8 mouse cellular contexts compared by ENCODE assay signal in the genomic region with DNA sequence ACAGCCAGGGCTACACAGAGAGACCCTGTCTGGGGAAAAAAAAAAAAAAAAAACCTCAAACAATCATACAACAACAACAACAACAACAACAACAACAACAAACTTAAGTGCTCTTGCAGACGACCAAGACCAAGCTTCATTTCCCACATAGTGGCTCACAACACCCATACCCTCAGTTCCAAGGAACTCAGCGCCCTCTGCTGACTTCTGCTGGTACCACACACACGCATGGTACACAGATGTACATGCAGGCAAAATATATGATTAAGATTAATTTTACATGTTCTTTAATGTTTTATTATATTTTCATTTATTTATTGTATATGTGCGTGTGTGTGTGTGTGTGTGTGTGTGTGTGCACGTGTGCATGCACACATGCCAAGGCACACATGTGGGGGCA. TPM values are rescaled to one million over a fixed set of nuclear protein-coding genes. Genes with fewer than 3 reads are reported as not detected.
DNase-seq lines count a peak whose midpoint lies in the region; ATAC-seq lines count a peak whose summit lies in the region.

No protein-coding gene starts in this region.

- no peak for ATAC-seq in erythroid progenitor cell, adult 5-6 weeks (replicated peaks; ENCODE audit: low FRiP score, poor library complexity, severe bottlenecking)

- DNase-seq in heart, postnatal 4 days: peak; percentile 64
- no peak for DNase-seq in heart, adult 9 months (ENCODE audit: low spot score in 2 of 2)
- peak; percentile 75 for DNase-seq in right cerebral cortex, postnatal 14 days
- DNase-seq in right cerebral cortex, postnatal 25 days: no peak
- DNase-seq in embryo, embryonic 10.5 days (ENCODE audit: low spot score): peak; percentile 59
- peak; percentile 68 for DNase-seq in retina, postnatal 1 day
- DNase-seq in layer of hippocampus, adult 11-12 months (ENCODE audit: low spot score): no peak

RNA-seq across cellular contexts. Expression of a gene that starts 16.7 kb away (rescaled TPM):
- 10 to 100 TPM; 32.3 to 35.6 TPM for total RNA-seq in heart, postnatal 4 days (2021)
- 11.7 and 27.8 TPM in 2 replicates for total RNA-seq in erythroid progenitor cell, adult 5-6 weeks (2015; ENCODE audit: low replicate concordance)
- total RNA-seq in erythroid progenitor cell, adult 5-6 weeks (2017; ENCODE audit: low replicate concordance): 11.9 and 17.5 TPM in 2 replicates

RNA-seq across cellular contexts. Expression of a gene that starts 17.1 kb away (rescaled TPM):
- 10 to 100 TPM; 14.5 to 20.4 TPM for total RNA-seq in heart, postnatal 4 days (2021)
- total RNA-seq in erythroid progenitor cell, adult 5-6 weeks (2015; ENCODE audit: low replicate concordance): 15.5 and 22.7 TPM in 2 replicates
- total RNA-seq in erythroid progenitor cell, adult 5-6 weeks (2017; ENCODE audit: low replicate concordance): 14.4 and 17.0 TPM in 2 replicates

RNA-seq across cellular contexts. Expression of a gene that starts 26.7 kb away (rescaled TPM):
- total RNA-seq in heart, postnatal 4 days (2021): 1 to 10 TPM; 2.4 TPM
- total RNA-seq in erythroid progenitor cell, adult 5-6 weeks (2015; ENCODE audit: low replicate concordance): 3.2 and 3.8 TPM in 2 replicates
- 1.3 and 2.7 TPM in 2 replicates for total RNA-seq in erythroid progenitor cell, adult 5-6 weeks (2017; ENCODE audit: low replicate concordance)

RNA-seq across cellular contexts. Expression of a gene that starts 26.8 kb away (rescaled TPM):
- not detected for total RNA-seq in heart, postnatal 4 days (2021)
- 11.5 TPM in 1 of 2 replicates, not detected in the other for total RNA-seq in erythroid progenitor cell, adult 5-6 weeks (2015; ENCODE audit: low replicate concordance)
- not detected in 2 replicates for total RNA-seq in erythroid progenitor cell, adult 5-6 weeks (2017; ENCODE audit: low replicate concordance)

RNA-seq across cellular contexts. Expression of a gene that starts 27.7 kb away (rescaled TPM):
- 1 to 10 TPM in 1 of 2 experiments, under 1 TPM in 1; 0.81 to 1.8 TPM for total RNA-seq in heart, postnatal 4 days (2021)
- total RNA-seq in erythroid progenitor cell, adult 5-6 weeks (2015; ENCODE audit: low replicate concordance): 1.8 TPM in 1 of 2 replicates, not detected in the other
- 1.9 and 3.6 TPM in 2 replicates for total RNA-seq in erythroid progenitor cell, adult 5-6 weeks (2017; ENCODE audit: low replicate concordance)

Comparison
In these comparisons a context has a peak if more than half of its experiments do, and no peak if none do; other contexts are left out.
1. DNase-seq: peak in heart, postnatal 4 days (single experiment), right cerebral cortex, postnatal 14 days (single experiment), embryo, embryonic 10.5 days (single experiment) and retina, postnatal 1 day (single experiment); none in heart, adult 9 months (0 of 2), right cerebral cortex, postnatal 25 days (single experiment) and layer of hippocampus, adult 11-12 months (single experiment).